Mouse (Mus musculus) liver, postnatal 0 days (tissue): ENCODE results near the gene Phlda2.

Experiments used
- CTCF ChIP-seq: sonication (generic); IDR thresholded peaks from 2 replicates; pipeline ENCODE4 v1.5.1; 2016; ENCODE audit warnings: antibody characterized with exemption, low read depth
- EP300 ChIP-seq: IDR thresholded peaks from 2 replicates; pipeline ENCODE4 v1.6.1; 2016; ENCODE audit warnings: antibody characterized with exemption, low read depth, mild to moderate bottlenecking

DNA sequence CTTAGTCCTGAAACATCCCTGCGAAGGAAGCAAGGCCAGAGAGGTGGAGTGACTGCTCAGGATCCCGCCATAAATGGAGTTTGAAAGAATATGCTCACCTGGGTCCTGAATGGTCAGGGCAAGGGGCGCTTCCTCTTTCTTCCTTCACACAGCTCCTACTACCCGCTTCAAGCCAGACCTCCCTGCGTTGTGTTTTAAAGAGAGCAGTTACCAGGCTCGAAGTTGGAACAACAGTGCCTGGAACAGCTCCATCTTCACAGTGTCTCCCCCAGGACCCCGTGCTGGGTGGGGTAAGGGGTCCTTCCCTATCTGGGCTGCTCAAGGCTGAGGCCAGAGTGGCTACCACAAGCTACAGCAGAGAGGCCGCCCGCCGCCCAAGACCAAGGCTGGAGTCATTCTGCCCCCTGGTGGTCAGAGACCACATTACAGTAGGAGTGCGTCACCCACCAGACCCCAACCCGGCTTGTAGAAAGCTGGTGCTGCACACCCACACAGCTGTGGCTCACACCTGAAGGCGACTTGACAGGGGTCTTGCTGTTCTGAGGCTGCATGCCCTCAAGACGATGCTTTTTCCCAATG is 36.8 kb downstream of the Phlda2 start:
- TF ChIP-seq CTCF = peak; percentile 94
- TF ChIP-seq EP300 = no peak
